Mouse (Mus musculus): ENCODE results near the gene Mrpl19.

DNA sequence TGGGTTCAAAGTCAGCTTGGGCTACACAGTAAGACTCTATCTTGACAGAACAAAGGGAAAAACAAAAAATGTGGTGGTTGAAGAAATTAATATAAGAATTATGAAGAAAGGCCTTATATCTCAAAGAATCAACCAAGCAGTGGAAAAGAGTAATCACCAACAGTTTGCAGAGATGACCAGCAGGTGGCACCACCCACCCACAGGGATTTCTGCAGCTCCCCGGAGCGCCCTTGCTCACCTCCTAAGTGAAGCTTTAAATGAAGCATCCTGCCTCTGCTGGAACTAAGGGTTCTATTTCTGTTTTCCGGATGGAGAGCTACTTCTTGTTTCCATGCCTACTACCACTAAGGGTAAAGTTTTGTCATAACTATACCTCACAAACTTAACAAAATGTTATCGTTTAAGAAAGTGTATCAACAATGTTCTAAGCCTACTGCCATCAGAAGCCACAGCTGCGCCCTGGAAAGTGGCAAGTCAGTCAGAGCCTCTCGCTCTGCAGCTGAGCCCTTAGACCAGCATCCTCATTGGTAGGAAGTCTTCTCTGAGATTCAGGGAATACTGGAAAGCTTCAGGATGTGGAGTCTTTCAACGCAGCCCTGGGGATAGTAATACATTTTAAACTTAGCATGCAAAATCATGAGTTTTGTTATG, 10.3 kb upstream of the Mrpl19 start:
- TF ChIP-seq CTCF (IDR thresholded peaks at IDR 0.05; ENCODE audit: borderline replicate concordance, extremely low read depth, insufficient read depth, insufficient read length) (peak; percentile 94), POLR2A (IDR thresholded peaks at IDR 0.05; ENCODE audit: borderline replicate concordance, extremely low read depth, insufficient read depth, insufficient read length, poor library complexity, severe bottlenecking) (no peak)

Measured in brain, embryonic 14.5 days (tissue).